Mouse (Mus musculus): Measurements from ENCODE around the gene Pakap.

- TF ChIP-seq GATA1 (IDR thresholded peaks at IDR 0.05; ENCODE audit: borderline replicate concordance, low read length), result no peak
- TF ChIP-seq CTCF (IDR thresholded peaks at IDR 0.05; ENCODE audit: low read depth, low read length), result no peak
- no peak for TF ChIP-seq GATA2 (IDR thresholded peaks at IDR 0.05; ENCODE audit: borderline replicate concordance, low read depth, low read length)
- TF ChIP-seq TAL1 (conservative IDR thresholded peaks at IDR 0.05; ENCODE audit: low read depth, low read length), result no peak
- no peak for TF ChIP-seq POLR2AphosphoS5 (IDR thresholded peaks at IDR 0.05; ENCODE audit: insufficient replicate concordance, low read depth, low read length)
Measured at GRCm38 (mm10) chr4:57755085-57755484, 187.1 kb downstream of the Pakap start.

All from G1E (cell line).